In genomic region chr4:44981974-44982287, GRCm38 (mm10) we compare ENCODE assay signal across 8 mouse cellular contexts. TPM values are rescaled to one million over a fixed set of nuclear protein-coding genes. Genes with fewer than 3 reads are reported as not detected.
DNase-seq lines count a peak whose midpoint lies in the region; ATAC-seq and TF ChIP-seq lines count a peak whose summit lies in the region.

No protein-coding gene starts in this region.

- WGBS in hindbrain, embryonic 15.5 days: 21% methylated on average over 5 of the region's 5 CpGs
- 38% methylated on average over 5 of the region's 5 CpGs for WGBS in liver, embryonic 16.5 days (ENCODE audit: insufficient replicate concordance)

- H3K9ac ChIP-seq in hindbrain, embryonic 15.5 days: peak overlapping the region; percentile 49; the same call in 1 of the 2 replicates
- H3K9ac ChIP-seq in liver, embryonic 16.5 days (ENCODE audit: low read depth, low read length): peak overlapping the region; percentile 84

- no peak for TF ChIP-seq CTCF in G1E (IDR thresholded peaks at IDR 0.05; ENCODE audit: low read depth, low read length)

- no peak overlapping the region for H3K27ac ChIP-seq in hindbrain, embryonic 15.5 days (replicated peaks)
- H3K27ac ChIP-seq in liver, embryonic 16.5 days (ENCODE audit: low read length): peak overlapping the region; percentile 91

- no peaks in the 10 kb centered on the region for H3K27me3 ChIP-seq in G1E (ENCODE audit: insufficient read depth, low read length)
- H3K27me3 ChIP-seq in hindbrain, embryonic 15.5 days: no peaks in the 10 kb centered on the region
- H3K27me3 ChIP-seq in liver, embryonic 16.5 days (ENCODE audit: control insufficient read depth, insufficient read depth, low read depth, low read length): no peaks in the 10 kb centered on the region

- DNase-seq in cerebellum, postnatal 14 days: peak; percentile 30 to 31
- DNase-seq in cerebellum, adult 8-10 months: no peak
- no peak for DNase-seq in G1E (ENCODE audit: low spot score)
- DNase-seq in thymus, postnatal 0 days (ENCODE audit: low spot score): no peak
- no peak for DNase-seq in gastrocnemius, postnatal 14 days
- no peak for DNase-seq in layer of hippocampus, adult 9-11 months

- H3K4me2 ChIP-seq in hindbrain, embryonic 15.5 days: peak overlapping the region; percentile 71
- peak overlapping the region; percentile 95 for H3K4me2 ChIP-seq in liver, embryonic 16.5 days (ENCODE audit: low read depth, low read length)

- ATAC-seq in G1E (ENCODE audit: extremely low read depth, insufficient number of reproducible peaks, low FRiP score, poor library complexity, severe bottlenecking): no peak
- no peak for ATAC-seq in hindbrain, embryonic 15.5 days (ENCODE audit: low FRiP score, low read depth)
- no peak for ATAC-seq in liver, embryonic 16.5 days (ENCODE audit: low read depth)

- intact Hi-C loops in gastrocnemius, postnatal 14 days (cut with DNase I; ENCODE audit: low total_unique reads): no loop called here

- H3K36me3 ChIP-seq in G1E (replicated peaks): peaks cover 46% of the 10 kb centered on the region
- no peaks in the 10 kb centered on the region for H3K36me3 ChIP-seq in hindbrain, embryonic 15.5 days
- H3K36me3 ChIP-seq in liver, embryonic 16.5 days (ENCODE audit: control insufficient read depth, insufficient read depth): peaks cover 6% of the 10 kb centered on the region; the same call in 1 of the 2 replicates

- peaks cover 52% of the 10 kb centered on the region for H3K4me1 ChIP-seq in G1E (ENCODE audit: insufficient read depth, low read depth, low read length)
- H3K4me1 ChIP-seq in hindbrain, embryonic 15.5 days (replicated peaks): peaks cover 19% of the 10 kb centered on the region
- peaks cover 30% of the 10 kb centered on the region for H3K4me1 ChIP-seq in liver, embryonic 16.5 days (ENCODE audit: control insufficient read depth, low read depth, low read length)

- peaks cover under 1% of the 10 kb centered on the region; the same call in 1 of the 2 replicates for H3K9me3 ChIP-seq in G1E (replicated peaks)
- H3K9me3 ChIP-seq in hindbrain, embryonic 15.5 days: no peaks in the 10 kb centered on the region
- H3K9me3 ChIP-seq in liver, embryonic 16.5 days (replicated peaks; ENCODE audit: control insufficient read depth, low read length): no peaks in the 10 kb centered on the region

- peak overlapping the region; percentile 90 for H3K4me3 ChIP-seq in G1E (ENCODE audit: low read depth, low read length)
- H3K4me3 ChIP-seq in hindbrain, embryonic 15.5 days: peak overlapping the region; percentile 48
- peak overlapping the region; percentile 75 for H3K4me3 ChIP-seq in liver, embryonic 16.5 days (ENCODE audit: low read depth, low read length)

RNA-seq across cellular contexts. Expression of gene Grhpr, which starts 0.7 kb away (rescaled TPM):
- 25.2 and 32.4 TPM in 2 replicates for total RNA-seq in G1E (2014; fragmentation: Nextera tagmentation)
- total RNA-seq in G1E (2017): 30.5 and 33.2 TPM in 2 replicates
- polyA plus RNA-seq in G1E (2012): 74.2 and 119 TPM in 2 replicates
- polyA plus RNA-seq in hindbrain, embryonic 15.5 days (2015; fragmentation: Nextera tagmentation; extraction: Ambion mirVana): 27.0 and 29.2 TPM in 2 replicates
- 165 and 179 TPM in 2 replicates for polyA plus RNA-seq in liver, embryonic 16.5 days (2015; fragmentation: Nextera tagmentation; extraction: Ambion mirVana)
- polyA plus RNA-seq in thymus, postnatal 0 days (2015; fragmentation: Nextera tagmentation; extraction: Ambion mirVana): 37.6 and 39.1 TPM in 2 replicates
- total RNA-seq in gastrocnemius, postnatal 14 days (2021): 10 to 100 TPM; 35.3 to 35.6 TPM

RNA-seq across cellular contexts. Expression of gene Zbtb5, which starts 30.3 kb away (rescaled TPM):
- total RNA-seq in G1E (2014; fragmentation: Nextera tagmentation) (9.7 and 10.9 TPM in 2 replicates), G1E (2017) (8.7 and 9.8 TPM in 2 replicates)
- 2.3 and 2.6 TPM in 2 replicates for polyA plus RNA-seq in G1E (2012)
- polyA plus RNA-seq in hindbrain, embryonic 15.5 days (2015; fragmentation: Nextera tagmentation; extraction: Ambion mirVana): 39.6 and 41.7 TPM in 2 replicates
- polyA plus RNA-seq in liver, embryonic 16.5 days (2015; fragmentation: Nextera tagmentation; extraction: Ambion mirVana): 5.5 TPM in 2 replicates
- 15.9 TPM in 2 replicates for polyA plus RNA-seq in thymus, postnatal 0 days (2015; fragmentation: Nextera tagmentation; extraction: Ambion mirVana)
- 1 to 10 TPM; 4.0 to 6.0 TPM for total RNA-seq in gastrocnemius, postnatal 14 days (2021)

RNA-seq across cellular contexts. Expression of gene Polr1e, which starts 36.5 kb away (rescaled TPM):
- total RNA-seq in G1E (2014; fragmentation: Nextera tagmentation): 21.4 and 23.2 TPM in 2 replicates
- total RNA-seq in G1E (2017): 31.7 and 44.5 TPM in 2 replicates
- 3.5 and 9.2 TPM in 2 replicates for polyA plus RNA-seq in G1E (2012)
- 33.9 and 36.7 TPM in 2 replicates for polyA plus RNA-seq in hindbrain, embryonic 15.5 days (2015; fragmentation: Nextera tagmentation; extraction: Ambion mirVana)
- polyA plus RNA-seq in liver, embryonic 16.5 days (2015; fragmentation: Nextera tagmentation; extraction: Ambion mirVana): 11.4 and 13.1 TPM in 2 replicates
- 48.2 and 49.5 TPM in 2 replicates for polyA plus RNA-seq in thymus, postnatal 0 days (2015; fragmentation: Nextera tagmentation; extraction: Ambion mirVana)
- total RNA-seq in gastrocnemius, postnatal 14 days (2021): 1 to 10 TPM; 3.9 to 6.6 TPM

Comparison
In these comparisons a context has a peak if more than half of its experiments do, and no peak if none do; other contexts are left out.
1. DNase-seq: peak in cerebellum, postnatal 14 days (2 of 2); none in cerebellum, adult 8-10 months (single experiment), G1E (single experiment), thymus, postnatal 0 days (single experiment), gastrocnemius, postnatal 14 days (single experiment) and layer of hippocampus, adult 9-11 months (single experiment).
2. Peak in every context shown above with its lines, with median percentiles within 50 percentile points of each other: H3K4me3 ChIP-seq.